Mouse (Mus musculus): ENCODE data around the gene Olfr1395. TPM values are rescaled to one million over a fixed set of nuclear protein-coding genes. Genes with fewer than 3 reads are reported as not detected.

Olfr1395 gene
- total and polyA plus RNA-seq, 3 experiments: 0.16 TPM; not detected in 2

GRCm38 (mm10) chr11:49103047-49103693 lies 38.9 kb upstream of the Olfr1395 start:
- H3K9me3 ChIP-seq (replicated peaks): no peaks in the 10 kb centered on the region
- peaks cover 55% of the 10 kb centered on the region for H3K4me1 ChIP-seq (ENCODE audit: insufficient read depth, low read depth, low read length)
- H3K27me3 ChIP-seq (ENCODE audit: insufficient read depth, low read length): no peaks in the 10 kb centered on the region
- H3K4me3 ChIP-seq (ENCODE audit: low read depth, low read length): no peak overlapping the region; the same call in 1 of the 2 replicates
- DNase-seq (ENCODE audit: low spot score) (peak; percentile 48), ATAC-seq (ENCODE audit: extremely low read depth, insufficient number of reproducible peaks, low FRiP score, poor library complexity, severe bottlenecking) (no peak)
- TF ChIP-seq TAL1 (conservative IDR thresholded peaks at IDR 0.05; ENCODE audit: low read depth, low read length) (no peak), CTCF (IDR thresholded peaks at IDR 0.05; ENCODE audit: low read depth, low read length) (peak; percentile 52), GATA1 (IDR thresholded peaks at IDR 0.05; ENCODE audit: borderline replicate concordance, low read length) (no peak), GATA2 (IDR thresholded peaks at IDR 0.05; ENCODE audit: borderline replicate concordance, low read depth, low read length) (no peak), POLR2AphosphoS5 (IDR thresholded peaks at IDR 0.05; ENCODE audit: insufficient replicate concordance, low read depth, low read length) (no peak)
- H3K36me3 ChIP-seq (replicated peaks): peaks cover 23% of the 10 kb centered on the region

GRCm38 (mm10) chr11:49105752-49106151 lies 36.3 kb upstream of the Olfr1395 start:
- no peak for TF ChIP-seq POLR2AphosphoS5 (IDR thresholded peaks at IDR 0.05; ENCODE audit: insufficient replicate concordance, low read depth, low read length)
- no peak for TF ChIP-seq TAL1 (conservative IDR thresholded peaks at IDR 0.05; ENCODE audit: low read depth, low read length)
- TF ChIP-seq GATA2 (IDR thresholded peaks at IDR 0.05; ENCODE audit: borderline replicate concordance, low read depth, low read length): no peak
- DNase-seq (ENCODE audit: low spot score) (no peak), ATAC-seq (ENCODE audit: extremely low read depth, insufficient number of reproducible peaks, low FRiP score, poor library complexity, severe bottlenecking) (no peak)
- Histone ChIP-seq H3K36me3 (replicated peaks) (peaks cover 17% of the 10 kb centered on the region), H3K27me3 (ENCODE audit: insufficient read depth, low read length) (no peaks in the 10 kb centered on the region; the same call in 1 of the 2 replicates), H3K4me3 (ENCODE audit: low read depth, low read length) (no peak overlapping the region), H3K4me1 (ENCODE audit: insufficient read depth, low read depth, low read length) (peaks cover 39% of the 10 kb centered on the region), H3K9me3 (replicated peaks) (no peaks in the 10 kb centered on the region)

DNA sequence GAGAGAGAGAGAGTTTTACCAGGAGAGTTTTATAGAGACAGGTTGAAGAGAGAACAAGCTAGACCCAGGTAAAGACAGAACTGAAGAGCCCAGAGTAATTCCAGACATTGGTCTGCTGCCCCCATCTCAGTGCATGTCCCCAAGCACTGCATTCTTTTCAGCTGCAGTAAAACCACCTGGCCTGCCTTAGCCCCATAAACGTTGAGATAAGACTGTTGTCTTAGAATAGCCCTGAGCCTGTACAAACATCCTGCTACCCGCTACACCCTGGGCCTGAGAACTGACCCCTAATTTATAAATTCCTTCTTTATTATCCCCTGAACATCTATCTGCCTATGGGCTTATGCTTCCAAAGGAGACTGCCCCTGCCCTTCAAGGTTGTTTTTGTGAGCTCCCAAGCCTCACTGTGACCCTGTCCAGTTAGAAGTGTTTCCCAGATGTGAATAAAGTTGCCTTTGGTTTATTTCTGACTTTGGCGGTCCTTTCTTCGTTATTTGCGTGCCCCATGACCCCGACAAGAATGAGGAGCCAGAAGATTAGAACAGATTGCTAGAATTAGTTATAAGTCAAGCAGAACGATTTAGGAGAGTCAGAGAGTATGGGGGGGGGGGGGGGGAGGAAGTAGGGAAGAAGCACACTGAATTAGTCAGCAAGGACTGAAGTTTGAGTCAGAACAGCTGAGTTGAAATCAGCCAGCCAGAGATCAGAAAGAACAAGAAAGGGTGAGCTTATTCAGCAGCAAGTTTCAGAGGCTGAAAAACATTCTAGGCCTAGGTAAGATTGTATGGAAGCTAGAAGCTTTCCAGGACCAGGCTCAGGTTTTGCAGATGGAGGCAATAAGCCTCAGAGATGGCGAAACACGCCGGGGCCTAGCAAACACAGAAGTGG lies 34.2 kb upstream of the Olfr1395 start:
- H3K27me3 ChIP-seq (ENCODE audit: insufficient read depth, low read length): peaks cover 5% of the 10 kb centered on the region
- DNase-seq (ENCODE audit: low spot score) (no peak), ATAC-seq (ENCODE audit: extremely low read depth, insufficient number of reproducible peaks, low FRiP score, poor library complexity, severe bottlenecking) (no peak)
- peaks cover 17% of the 10 kb centered on the region for H3K4me1 ChIP-seq (ENCODE audit: insufficient read depth, low read depth, low read length)
- TF ChIP-seq GATA2 (IDR thresholded peaks at IDR 0.05; ENCODE audit: borderline replicate concordance, low read depth, low read length): no peak
- no peak for TF ChIP-seq POLR2AphosphoS5 (IDR thresholded peaks at IDR 0.05; ENCODE audit: insufficient replicate concordance, low read depth, low read length)
- TF ChIP-seq GATA1 (IDR thresholded peaks at IDR 0.05; ENCODE audit: borderline replicate concordance, low read length): no peak
- no peak for TF ChIP-seq TAL1 (conservative IDR thresholded peaks at IDR 0.05; ENCODE audit: low read depth, low read length)
- TF ChIP-seq CTCF (IDR thresholded peaks at IDR 0.05; ENCODE audit: low read depth, low read length): no peak
- peaks cover 4% of the 10 kb centered on the region for H3K36me3 ChIP-seq (replicated peaks)
- no peak overlapping the region for H3K4me3 ChIP-seq (ENCODE audit: low read depth, low read length)
- H3K9me3 ChIP-seq (replicated peaks): no peaks in the 10 kb centered on the region

GRCm38 (mm10) chr11:49108833-49109232 lies 33.2 kb upstream of the Olfr1395 start:
- no peak for TF ChIP-seq GATA2 (IDR thresholded peaks at IDR 0.05; ENCODE audit: borderline replicate concordance, low read depth, low read length)
- TF ChIP-seq TAL1 (conservative IDR thresholded peaks at IDR 0.05; ENCODE audit: low read depth, low read length): no peak
- TF ChIP-seq CTCF (IDR thresholded peaks at IDR 0.05; ENCODE audit: low read depth, low read length): peak; percentile 64; the same call in 1 of the 2 replicates
- DNase-seq (ENCODE audit: low spot score): no peak
- Histone ChIP-seq H3K9me3 (replicated peaks) (no peaks in the 10 kb centered on the region), H3K27me3 (ENCODE audit: insufficient read depth, low read length) (peaks cover 11% of the 10 kb centered on the region), H3K36me3 (replicated peaks) (no peaks in the 10 kb centered on the region), H3K4me1 (ENCODE audit: insufficient read depth, low read depth, low read length) (peaks cover 9% of the 10 kb centered on the region), H3K4me3 (ENCODE audit: low read depth, low read length) (no peak overlapping the region)
- no peak for ATAC-seq (ENCODE audit: extremely low read depth, insufficient number of reproducible peaks, low FRiP score, poor library complexity, severe bottlenecking)

- no peaks in the 10 kb centered on the region for H3K9me3 ChIP-seq (replicated peaks)
- H3K4me1 ChIP-seq (ENCODE audit: insufficient read depth, low read depth, low read length): no peaks in the 10 kb centered on the region; the same call in 1 of the 2 replicates
- ATAC-seq (ENCODE audit: extremely low read depth, insufficient number of reproducible peaks, low FRiP score, poor library complexity, severe bottlenecking): no peak
- H3K27me3 ChIP-seq (ENCODE audit: insufficient read depth, low read length): peaks cover 14% of the 10 kb centered on the region
- no peaks in the 10 kb centered on the region for H3K36me3 ChIP-seq (replicated peaks)
- no peak for DNase-seq (ENCODE audit: low spot score)
- no peak overlapping the region for H3K4me3 ChIP-seq (ENCODE audit: low read depth, low read length)
- TF ChIP-seq GATA1 (IDR thresholded peaks at IDR 0.05; ENCODE audit: borderline replicate concordance, low read length) (no peak), CTCF (IDR thresholded peaks at IDR 0.05; ENCODE audit: low read depth, low read length) (no peak)
Measured at GRCm38 (mm10) chr11:49111000-49111399, 31.1 kb upstream of the Olfr1395 start.

DNA sequence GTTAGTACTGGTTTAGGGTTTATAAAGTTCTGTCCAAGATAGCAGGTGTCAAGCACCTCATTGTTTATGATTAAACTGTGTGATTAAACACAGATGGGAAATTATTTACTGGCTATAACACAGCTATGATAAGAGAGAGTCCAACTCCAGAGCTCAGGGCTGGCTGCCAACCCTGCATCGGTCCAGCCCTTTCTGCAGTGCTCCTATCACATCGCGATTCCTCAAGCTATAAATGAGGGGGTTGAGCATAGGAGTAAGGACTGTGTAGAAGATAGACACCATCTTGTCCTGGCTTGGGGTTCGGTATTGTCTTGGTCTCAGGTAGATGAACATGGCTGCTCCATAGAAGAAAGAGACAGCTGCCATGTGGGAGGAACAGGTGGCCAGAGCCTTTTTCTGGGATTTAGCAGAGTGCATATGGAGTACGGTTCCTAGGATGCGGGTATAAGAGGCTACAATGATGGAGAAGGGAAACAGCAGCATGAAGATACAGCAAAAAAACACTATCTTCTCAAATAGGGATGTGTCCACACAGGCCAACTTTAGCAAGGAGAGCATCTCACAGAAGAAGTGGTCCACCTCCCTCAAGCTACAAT lies 29.4 kb upstream of the Olfr1395 start:
- no peak for ATAC-seq (ENCODE audit: extremely low read depth, insufficient number of reproducible peaks, low FRiP score, poor library complexity, severe bottlenecking)
- Histone ChIP-seq H3K9me3 (replicated peaks) (no peaks in the 10 kb centered on the region), H3K27me3 (ENCODE audit: insufficient read depth, low read length) (peaks cover 21% of the 10 kb centered on the region), H3K4me3 (ENCODE audit: low read depth, low read length) (no peak overlapping the region), H3K36me3 (replicated peaks) (no peaks in the 10 kb centered on the region), H3K4me1 (ENCODE audit: insufficient read depth, low read depth, low read length) (no peaks in the 10 kb centered on the region)
- no peak for DNase-seq (ENCODE audit: low spot score)
- TF ChIP-seq CTCF (IDR thresholded peaks at IDR 0.05; ENCODE audit: low read depth, low read length) (no peak), TAL1 (conservative IDR thresholded peaks at IDR 0.05; ENCODE audit: low read depth, low read length) (no peak), POLR2AphosphoS5 (IDR thresholded peaks at IDR 0.05; ENCODE audit: insufficient replicate concordance, low read depth, low read length) (no peak)

Measured in G1E (cell line).